Mouse (Mus musculus): ENCODE measurements around the gene Pakap. TPM values are rescaled to one million over a fixed set of nuclear protein-coding genes. Genes with fewer than 3 reads are reported as not detected.

Pakap gene
- polyA plus RNA-seq, 1 experiment: 1.9 TPM

DNA sequence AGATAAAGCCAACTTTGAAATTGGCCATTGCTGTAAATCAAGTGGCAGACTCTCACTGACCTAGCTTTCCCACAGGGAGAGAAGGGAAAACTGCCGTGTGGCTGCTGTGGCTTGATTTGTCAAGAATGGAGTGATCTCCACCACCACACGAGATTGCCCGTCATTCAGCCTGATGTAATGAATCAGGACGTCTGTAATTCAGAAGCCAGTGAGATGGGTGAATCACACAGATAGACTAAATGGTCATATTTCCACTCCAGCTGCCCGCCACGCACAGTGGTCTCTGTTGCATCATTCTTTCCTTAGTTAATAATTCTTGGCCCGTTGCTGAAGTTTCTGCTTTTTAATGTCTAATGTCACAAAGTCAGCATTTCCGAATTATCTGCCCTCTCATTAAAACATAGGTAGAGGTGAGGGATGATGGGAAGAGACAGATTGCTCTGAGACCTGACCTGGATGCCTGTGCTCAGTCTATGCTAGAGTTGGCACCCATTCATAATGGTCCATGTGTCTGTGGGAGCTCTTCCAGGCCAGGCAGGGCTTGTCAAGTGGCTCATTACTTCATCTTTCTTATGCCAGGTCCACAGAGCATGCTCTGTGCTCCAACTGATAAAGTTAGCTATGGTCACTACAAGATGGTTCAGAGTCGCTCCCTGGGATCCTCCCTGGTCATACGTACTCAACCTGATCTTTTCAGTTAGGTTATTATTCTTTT, 34.1 kb downstream of the Pakap start:
- DNase-seq (ENCODE audit: low read depth): peak; percentile 8
- TF ChIP-seq CTCF (IDR thresholded peaks at IDR 0.05; ENCODE audit: borderline replicate concordance, extremely low read depth, insufficient read depth, insufficient read length) (no peak), POLR2A (IDR thresholded peaks at IDR 0.05; ENCODE audit: borderline replicate concordance, extremely low read depth, insufficient read depth, insufficient read length, poor library complexity, severe bottlenecking) (no peak)

DNA sequence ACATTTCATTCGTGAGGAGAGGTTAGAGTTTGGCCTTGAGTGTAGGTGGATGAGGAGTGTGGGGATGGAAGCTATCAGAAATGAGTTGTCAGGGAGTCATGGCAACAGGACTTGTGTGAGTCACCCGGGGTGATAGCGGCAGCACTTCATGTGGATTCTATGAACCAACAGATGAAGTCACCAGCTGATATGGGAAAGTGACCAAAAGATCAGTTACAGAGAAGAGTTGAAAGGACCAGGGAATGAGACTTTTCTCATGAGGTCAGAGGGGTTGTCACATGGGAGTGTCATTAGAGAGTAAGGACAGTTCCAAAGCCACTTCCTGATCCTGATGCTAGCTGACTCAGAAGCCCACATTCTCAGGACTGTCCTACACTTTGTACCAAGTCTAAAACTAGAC, 38.3 kb downstream of the Pakap start:
- no peak for TF ChIP-seq POLR2A (IDR thresholded peaks at IDR 0.05; ENCODE audit: borderline replicate concordance, extremely low read depth, insufficient read depth, insufficient read length, poor library complexity, severe bottlenecking)
- no peak for TF ChIP-seq CTCF (IDR thresholded peaks at IDR 0.05; ENCODE audit: borderline replicate concordance, extremely low read depth, insufficient read depth, insufficient read length)
- DNase-seq (ENCODE audit: low read depth): no peak

DNA sequence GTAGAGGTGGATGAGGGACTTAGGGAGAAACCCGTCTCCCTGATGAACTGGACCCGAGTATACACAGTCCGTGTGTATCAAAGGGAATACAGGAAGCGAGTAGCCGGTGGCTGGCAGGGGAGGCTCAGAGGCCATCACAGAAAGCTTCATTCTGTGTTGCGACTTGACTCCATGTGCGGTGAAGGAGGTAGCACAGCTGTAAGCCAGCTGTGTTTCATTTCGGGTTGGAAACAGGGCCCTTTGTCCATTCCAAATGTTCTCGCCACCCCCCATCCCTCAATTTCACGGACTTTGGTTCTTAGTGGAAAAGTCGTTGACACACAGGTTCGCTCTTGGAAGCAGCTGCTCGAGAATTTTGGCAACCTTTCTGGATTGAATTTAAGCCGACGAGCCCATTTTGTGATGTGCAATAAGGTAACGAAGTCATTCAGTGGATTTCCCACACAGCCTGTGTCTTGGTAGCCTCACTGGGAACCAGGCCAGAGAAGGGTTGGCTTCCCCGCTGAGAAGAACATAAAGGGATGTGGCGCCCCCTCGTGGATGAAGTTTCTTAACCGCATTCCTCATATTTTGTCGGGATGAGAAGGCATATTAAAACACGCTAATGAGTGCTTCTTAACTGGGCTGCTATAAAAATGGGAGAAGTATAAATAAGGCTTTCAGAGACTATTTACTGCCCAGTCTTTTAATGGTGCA, 39.4 kb downstream of the Pakap start:
- TF ChIP-seq POLR2A (IDR thresholded peaks at IDR 0.05; ENCODE audit: borderline replicate concordance, extremely low read depth, insufficient read depth, insufficient read length, poor library complexity, severe bottlenecking): no peak
- peak; percentile 83 for TF ChIP-seq CTCF (IDR thresholded peaks at IDR 0.05; ENCODE audit: borderline replicate concordance, extremely low read depth, insufficient read depth, insufficient read length)
- peak; percentile 95 for DNase-seq (ENCODE audit: low read depth)

DNA sequence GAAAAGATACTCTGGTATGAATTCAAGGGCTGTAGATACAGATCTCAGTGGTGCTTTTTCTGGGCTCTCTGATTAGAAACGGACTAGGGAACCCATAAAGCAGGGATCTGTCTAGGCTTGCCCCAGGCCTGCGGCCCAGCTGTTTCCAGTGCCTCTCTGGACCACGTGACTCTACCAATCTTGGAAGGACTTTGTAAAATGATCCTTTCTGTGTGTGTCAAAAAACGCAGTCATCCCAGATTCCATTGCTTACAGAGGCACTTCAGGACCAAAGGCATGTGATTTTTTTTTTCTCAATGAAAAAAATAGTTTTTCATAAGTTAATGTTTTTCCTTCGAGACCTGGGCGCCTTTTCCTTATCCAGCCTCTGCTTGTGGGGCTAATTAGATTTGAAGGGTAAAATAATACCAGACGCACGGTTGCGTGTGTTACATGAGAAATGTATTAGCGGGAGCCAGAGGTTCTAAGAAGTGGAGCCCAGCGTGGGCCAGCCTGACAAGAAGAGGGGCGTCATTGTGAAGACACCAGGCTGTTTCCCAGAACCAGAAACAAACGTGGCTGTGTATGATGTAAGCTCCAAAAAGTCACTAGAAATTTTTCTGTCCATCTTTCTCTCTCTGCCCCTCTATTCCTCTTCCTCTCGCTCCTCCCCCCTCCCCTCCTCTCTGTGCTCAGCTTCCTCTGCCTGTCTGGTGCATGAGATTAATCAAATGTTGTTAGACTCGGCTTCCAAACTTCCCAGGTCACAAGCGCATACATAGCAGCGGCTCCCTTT, 43.5 kb downstream of the Pakap start:
- peak; percentile 13 for DNase-seq (ENCODE audit: low read depth)
- TF ChIP-seq POLR2A (IDR thresholded peaks at IDR 0.05; ENCODE audit: borderline replicate concordance, extremely low read depth, insufficient read depth, insufficient read length, poor library complexity, severe bottlenecking) (no peak), CTCF (IDR thresholded peaks at IDR 0.05; ENCODE audit: borderline replicate concordance, extremely low read depth, insufficient read depth, insufficient read length) (no peak)

DNA sequence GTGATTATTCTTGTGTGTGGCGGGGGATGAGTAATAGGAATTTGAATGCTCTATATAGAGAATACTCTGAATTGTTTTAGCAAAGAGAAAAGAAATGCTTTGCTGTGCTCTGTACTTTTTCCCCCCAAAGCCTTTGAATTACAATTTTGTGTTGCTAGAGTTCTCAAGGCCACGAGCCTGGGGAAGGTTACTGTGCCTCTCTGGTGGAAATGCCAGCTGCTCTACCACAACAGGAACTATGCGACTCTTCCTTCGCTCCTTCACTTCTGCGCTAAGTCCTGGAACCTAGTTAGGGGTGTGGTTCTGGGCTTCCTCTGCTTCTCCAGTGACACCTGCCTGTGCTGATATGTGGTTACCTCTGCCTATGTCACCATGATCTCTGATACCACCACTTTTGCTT, 44.7 kb downstream of the Pakap start:
- no peak for DNase-seq (ENCODE audit: low read depth)
- TF ChIP-seq POLR2A (IDR thresholded peaks at IDR 0.05; ENCODE audit: borderline replicate concordance, extremely low read depth, insufficient read depth, insufficient read length, poor library complexity, severe bottlenecking) (no peak), CTCF (IDR thresholded peaks at IDR 0.05; ENCODE audit: borderline replicate concordance, extremely low read depth, insufficient read depth, insufficient read length) (no peak)

DNA sequence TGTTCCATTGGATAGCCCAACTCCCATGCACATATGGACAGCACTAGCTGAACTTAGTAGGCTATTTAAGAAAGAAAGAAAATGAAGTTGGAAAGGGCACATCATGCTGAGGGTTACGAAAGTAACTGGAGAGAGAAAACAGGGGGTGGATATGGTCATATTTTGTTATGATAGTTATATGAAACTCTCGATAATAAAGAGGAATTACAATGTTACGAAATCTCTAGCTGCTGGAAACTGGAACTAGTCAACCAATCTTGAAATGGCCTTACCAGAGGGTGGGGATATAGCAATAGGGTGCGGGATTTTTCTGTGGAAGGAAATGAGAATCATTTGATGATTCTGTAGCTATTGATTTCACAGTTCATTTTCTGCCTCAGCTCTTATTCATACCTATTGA, 46.7 kb downstream of the Pakap start:
- TF ChIP-seq POLR2A (IDR thresholded peaks at IDR 0.05; ENCODE audit: borderline replicate concordance, extremely low read depth, insufficient read depth, insufficient read length, poor library complexity, severe bottlenecking): no peak
- no peak for TF ChIP-seq CTCF (IDR thresholded peaks at IDR 0.05; ENCODE audit: borderline replicate concordance, extremely low read depth, insufficient read depth, insufficient read length)
- no peak for DNase-seq (ENCODE audit: low read depth)

DNA sequence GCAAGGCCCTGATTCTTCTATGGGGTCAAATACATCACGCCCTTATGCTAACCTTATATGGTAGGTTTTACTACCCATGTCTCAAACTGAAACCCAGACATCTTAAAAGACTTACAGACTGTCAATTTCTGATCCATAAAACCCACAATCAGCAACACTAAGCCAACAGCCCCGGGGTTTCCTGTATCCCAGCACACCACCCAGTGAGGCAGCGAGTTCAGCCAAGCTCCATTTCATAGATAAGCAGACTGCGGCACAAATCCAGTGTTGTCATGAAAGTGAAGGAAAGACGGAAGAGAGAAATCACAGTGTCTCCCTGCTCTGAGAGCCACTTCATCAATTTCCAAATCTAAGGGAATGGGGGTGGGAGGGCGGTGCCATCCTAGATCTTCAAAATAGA, 50.8 kb downstream of the Pakap start:
- DNase-seq (ENCODE audit: low read depth): no peak

DNA sequence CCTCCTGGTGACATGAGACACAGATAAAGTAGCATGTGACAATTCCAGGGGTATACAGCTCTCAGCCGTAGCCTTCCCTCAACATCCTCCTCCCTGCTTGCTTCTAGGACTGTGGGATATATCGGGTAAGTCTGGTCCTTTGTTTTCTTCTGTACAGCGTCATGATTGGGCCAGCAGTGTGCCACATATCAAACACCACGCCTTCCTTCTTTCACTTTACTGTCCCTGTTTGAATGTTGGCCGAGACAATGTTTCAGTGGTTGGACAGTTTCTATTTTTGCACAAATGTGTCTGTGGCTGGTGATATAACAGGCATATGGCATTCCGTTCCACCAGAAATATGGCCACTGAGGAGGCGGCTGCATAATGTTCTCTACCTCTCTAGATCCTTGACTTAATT, 54.8 kb downstream of the Pakap start:
- DNase-seq (ENCODE audit: low read depth): no peak
- TF ChIP-seq CTCF (IDR thresholded peaks at IDR 0.05; ENCODE audit: borderline replicate concordance, extremely low read depth, insufficient read depth, insufficient read length) (no peak), POLR2A (IDR thresholded peaks at IDR 0.05; ENCODE audit: borderline replicate concordance, extremely low read depth, insufficient read depth, insufficient read length, poor library complexity, severe bottlenecking) (no peak)

More for the DNA sequence above, 50.8 kb downstream of the Pakap start:
- no peak for TF ChIP-seq CTCF (IDR thresholded peaks at IDR 0.05; ENCODE audit: borderline replicate concordance, extremely low read depth, insufficient read depth, insufficient read length)
- TF ChIP-seq POLR2A (IDR thresholded peaks at IDR 0.05; ENCODE audit: borderline replicate concordance, extremely low read depth, insufficient read depth, insufficient read length, poor library complexity, severe bottlenecking): no peak

DNA sequence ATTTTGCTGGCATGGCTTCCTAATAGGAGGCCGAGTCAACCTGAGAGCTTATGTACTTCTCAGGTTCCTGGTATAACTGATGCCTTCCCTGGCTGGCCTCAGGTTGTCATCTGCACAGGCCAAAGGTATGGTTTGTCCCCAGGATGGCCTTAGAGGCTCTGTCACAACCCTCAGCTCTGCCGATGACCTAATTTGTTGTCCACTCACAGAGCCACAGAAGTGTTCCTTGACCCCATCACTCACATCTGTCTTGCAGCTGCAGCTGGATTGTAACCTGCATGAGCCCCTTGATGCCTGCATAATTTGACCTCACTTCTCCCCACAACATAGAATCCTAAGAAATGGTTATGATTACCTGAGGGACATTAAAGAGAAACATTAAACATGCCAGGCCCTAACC, 56.8 kb downstream of the Pakap start:
- no peak for DNase-seq (ENCODE audit: low read depth)
- TF ChIP-seq CTCF (IDR thresholded peaks at IDR 0.05; ENCODE audit: borderline replicate concordance, extremely low read depth, insufficient read depth, insufficient read length) (no peak), POLR2A (IDR thresholded peaks at IDR 0.05; ENCODE audit: borderline replicate concordance, extremely low read depth, insufficient read depth, insufficient read length, poor library complexity, severe bottlenecking) (no peak)

DNA sequence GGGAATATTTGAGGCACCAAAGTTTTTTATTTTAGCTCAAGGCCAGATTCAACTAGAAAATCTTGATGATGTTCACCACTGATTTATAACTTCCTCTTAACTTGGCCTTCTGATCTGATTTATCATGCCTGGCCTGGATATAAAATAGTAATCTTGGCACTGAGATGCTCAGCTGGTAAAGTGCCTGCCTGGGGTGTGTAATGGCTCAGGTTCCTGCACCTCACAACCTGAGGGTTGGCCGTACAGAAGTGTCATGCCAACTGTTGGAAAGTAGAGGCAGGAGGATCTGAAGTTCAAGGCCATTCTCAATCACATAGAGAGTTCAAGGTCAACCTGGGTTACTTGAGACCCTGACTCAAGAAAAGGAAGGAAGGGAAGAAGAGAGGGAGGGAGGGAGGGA, 57.3 kb downstream of the Pakap start:
- TF ChIP-seq CTCF (IDR thresholded peaks at IDR 0.05; ENCODE audit: borderline replicate concordance, extremely low read depth, insufficient read depth, insufficient read length) (no peak), POLR2A (IDR thresholded peaks at IDR 0.05; ENCODE audit: borderline replicate concordance, extremely low read depth, insufficient read depth, insufficient read length, poor library complexity, severe bottlenecking) (no peak)
- DNase-seq (ENCODE audit: low read depth): no peak

DNA sequence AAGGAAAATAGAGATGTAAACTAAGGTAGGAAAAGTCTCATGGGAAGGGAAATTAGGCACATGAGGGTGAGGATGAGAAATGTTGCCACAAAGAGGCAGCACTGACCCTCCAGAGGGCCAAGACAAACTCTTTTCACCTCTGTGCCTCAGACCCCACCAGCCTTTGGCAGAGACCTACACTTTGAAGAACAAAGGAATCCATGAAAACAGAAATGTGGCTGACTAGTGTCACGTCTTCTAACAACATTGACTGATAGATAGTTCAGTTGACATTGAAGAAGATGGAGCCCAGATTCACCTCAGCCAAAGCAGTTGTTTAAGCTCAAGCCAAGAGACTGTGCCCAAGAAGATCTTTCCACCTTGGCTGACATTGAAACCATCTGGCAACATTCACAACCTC, 57.8 kb downstream of the Pakap start:
- TF ChIP-seq CTCF (IDR thresholded peaks at IDR 0.05; ENCODE audit: borderline replicate concordance, extremely low read depth, insufficient read depth, insufficient read length) (no peak), POLR2A (IDR thresholded peaks at IDR 0.05; ENCODE audit: borderline replicate concordance, extremely low read depth, insufficient read depth, insufficient read length, poor library complexity, severe bottlenecking) (no peak)
- DNase-seq (ENCODE audit: low read depth): no peak
